25 mouse cellular contexts compared by ENCODE assay signal in the genomic region with DNA sequence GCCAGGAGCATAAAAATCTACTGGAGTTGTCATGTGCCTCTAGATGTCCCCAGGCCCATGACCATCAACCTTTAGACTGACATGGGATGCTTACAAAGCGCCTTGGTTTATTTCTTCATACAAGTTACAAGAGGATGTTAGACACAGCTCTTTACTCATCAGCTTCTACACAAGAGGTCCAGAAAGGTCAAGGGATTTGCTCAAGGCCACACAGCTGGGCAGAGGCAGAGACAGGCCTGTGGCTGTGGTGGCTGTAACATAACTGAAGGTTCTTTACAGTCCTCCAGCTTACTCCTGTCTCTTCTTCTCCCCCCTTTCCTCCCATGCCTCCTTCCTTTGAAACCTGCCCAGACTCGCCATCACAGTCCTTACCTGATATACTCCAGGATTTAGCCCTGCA. TPM values are rescaled to one million over a fixed set of nuclear protein-coding genes. Genes with fewer than 3 reads are reported as not detected.
"Had no signal": no experiment of that assay in that cellular context is flagged by ENCODE, and none has a peak within 500 bp of the region (broad histone marks: within the 10 kb centered on the region; RNA-seq: fewer than 3 reads in every experiment).

No protein-coding gene starts in this region.

- DNase-seq: gastrocnemius, postnatal 14 days; gastrocnemius, postnatal 36 days; heart, adult 11 months; heart, adult 2 months; heart, postnatal 14 days; heart, postnatal 36 days; kidney, adult 11 months; kidney, adult 2 months; kidney, adult 9 months; kidney, postnatal 14 days; kidney, postnatal 36 days; layer of hippocampus, adult 9-11 months; layer of hippocampus, postnatal 36 days; left cerebral cortex, postnatal 4 days had no signal

RNA-seq across cellular contexts. Expression of a gene that starts 5.2 kb away (rescaled TPM):
- total RNA-seq: gastrocnemius, postnatal 36 days; hindbrain, postnatal 0 days; layer of hippocampus, adult 18-20 months; layer of hippocampus, postnatal 14 days; left cerebral cortex, adult 8-10 months; left cerebral cortex, postnatal 10 days; left cerebral cortex, postnatal 25 days had no signal

RNA-seq across cellular contexts. Expression of a gene that starts 8.2 kb away (rescaled TPM):
- total RNA-seq: gastrocnemius, adult 18-20 months; gastrocnemius, adult 8-10 months; gastrocnemius, postnatal 14 days; gastrocnemius, postnatal 36 days; heart, adult 2 months; heart, postnatal 14 days; heart, postnatal 36 days; hematopoietic stem cell, adult 5-6 weeks; hindbrain, postnatal 0 days; layer of hippocampus, adult 18-20 months; layer of hippocampus, postnatal 14 days; layer of hippocampus, postnatal 36 days; left cerebral cortex, adult 18-20 months; left cerebral cortex, adult 8-10 months; left cerebral cortex, postnatal 10 days; left cerebral cortex, postnatal 25 days; left cerebral cortex, postnatal 4 days; liver, adult 2 months had no signal

RNA-seq across cellular contexts. Expression of a gene that starts 15.3 kb away (rescaled TPM):
- total RNA-seq: gastrocnemius, postnatal 36 days; hematopoietic stem cell, adult 5-6 weeks; layer of hippocampus, adult 18-20 months; layer of hippocampus, postnatal 14 days; layer of hippocampus, postnatal 36 days; left cerebral cortex, adult 18-20 months; left cerebral cortex, adult 8-10 months; left cerebral cortex, postnatal 10 days; left cerebral cortex, postnatal 25 days; left cerebral cortex, postnatal 4 days had no signal

RNA-seq across cellular contexts. Expression of a gene that starts 27.5 kb away (rescaled TPM):
- total RNA-seq: hematopoietic stem cell, adult 5-6 weeks; layer of hippocampus, postnatal 36 days; left cerebral cortex, adult 18-20 months; left cerebral cortex, postnatal 4 days had no signal
